Mouse (Mus musculus) hematopoietic multipotent progenitor cell, adult 10-12 weeks (in vitro differentiated cells): ENCODE measurements around the gene Higd2a. TPM values are rescaled to one million over a fixed set of nuclear protein-coding genes. Genes with fewer than 3 reads are reported as not detected.

ENCODE experiments used
- polyA plus RNA-seq: library from polyadenylated mRNA; stranded (reverse); fragments of >175 nt; gene quantifications from 2 replicates; pipeline ENCODE4 v1.2.3, GENCODE M21; 2012; ENCODE audit warnings: low replicate concordance

Higd2a gene
- polyA plus RNA-seq: 18.7 and 114 TPM in 2 replicates

DNA sequence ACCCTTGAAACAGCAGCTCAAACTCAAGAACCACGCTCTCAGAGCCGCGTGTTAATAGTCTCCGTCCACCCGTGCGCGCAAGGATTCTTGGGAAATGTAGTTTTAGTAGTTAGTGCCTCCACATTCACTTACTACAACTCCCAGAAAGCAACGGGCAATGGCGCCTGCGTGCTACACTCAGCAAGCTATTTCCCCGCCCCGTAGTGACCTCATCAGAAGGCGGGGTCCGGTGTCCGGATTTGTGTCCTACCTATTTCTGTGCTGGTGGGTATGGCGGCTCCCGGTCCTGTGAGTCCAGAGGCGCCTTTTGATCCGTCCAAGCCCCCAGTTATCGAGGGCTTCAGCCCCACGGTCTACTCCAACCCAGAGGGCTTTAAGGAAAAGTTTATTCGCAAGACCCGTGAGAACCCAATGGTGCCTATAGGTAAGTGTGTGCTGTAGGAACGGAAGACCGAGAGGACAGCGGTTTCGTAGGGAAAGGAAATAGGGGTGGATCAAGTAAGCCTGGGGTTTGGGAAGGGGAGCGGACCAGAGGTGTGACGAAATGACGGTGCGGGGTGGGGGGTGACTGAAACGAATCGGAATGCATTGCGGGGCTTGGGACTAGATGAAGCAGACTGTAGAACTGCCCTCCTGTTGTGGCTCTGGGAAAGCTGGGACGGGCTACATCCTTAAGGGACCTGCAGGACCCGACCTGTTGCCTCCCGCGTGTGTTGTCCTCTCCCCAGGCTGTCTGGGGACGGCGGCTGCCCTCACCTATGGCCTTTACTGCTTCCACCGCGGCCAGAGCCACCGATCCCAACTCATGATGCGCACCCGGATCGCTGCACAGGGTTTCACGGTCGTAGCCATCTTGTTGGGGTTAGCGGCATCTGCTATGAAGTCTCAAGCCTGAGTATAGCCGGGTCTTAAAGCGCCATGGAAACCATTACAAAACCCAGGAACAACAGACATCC is at the start of gene Higd2a, which contains the start of gene Nop16:
TSS of gene Higd2a (plus strand) at position 212 of the 956 bp plus-strand sequence.
TSS of gene Nop16 (minus strand) at position 95 of the 956 bp plus-strand sequence.

DNA sequence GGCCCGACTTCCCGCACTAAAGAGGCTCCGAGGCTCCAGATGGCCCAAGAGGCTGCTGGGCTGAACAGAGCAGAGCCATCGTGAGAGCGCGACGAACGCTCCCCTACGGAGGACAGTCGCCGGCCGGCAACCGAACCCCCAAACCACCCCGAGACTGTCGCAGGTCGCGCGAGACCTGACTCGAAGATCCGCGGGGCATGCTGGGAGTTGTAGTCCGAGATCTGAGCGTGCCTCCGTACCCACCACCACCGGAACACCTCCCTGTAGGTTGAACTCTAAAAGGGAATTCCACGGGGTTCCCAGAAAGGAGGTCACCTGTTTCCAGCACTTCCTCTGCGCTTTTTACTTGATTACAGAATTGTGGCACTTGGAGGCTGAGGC is 24.8 kb upstream of the Higd2a start, which contains the start of gene 4833439L19Rik:
TSS of gene 4833439L19Rik (minus strand) at position 235 of the 381 bp plus-strand sequence.

DNA sequence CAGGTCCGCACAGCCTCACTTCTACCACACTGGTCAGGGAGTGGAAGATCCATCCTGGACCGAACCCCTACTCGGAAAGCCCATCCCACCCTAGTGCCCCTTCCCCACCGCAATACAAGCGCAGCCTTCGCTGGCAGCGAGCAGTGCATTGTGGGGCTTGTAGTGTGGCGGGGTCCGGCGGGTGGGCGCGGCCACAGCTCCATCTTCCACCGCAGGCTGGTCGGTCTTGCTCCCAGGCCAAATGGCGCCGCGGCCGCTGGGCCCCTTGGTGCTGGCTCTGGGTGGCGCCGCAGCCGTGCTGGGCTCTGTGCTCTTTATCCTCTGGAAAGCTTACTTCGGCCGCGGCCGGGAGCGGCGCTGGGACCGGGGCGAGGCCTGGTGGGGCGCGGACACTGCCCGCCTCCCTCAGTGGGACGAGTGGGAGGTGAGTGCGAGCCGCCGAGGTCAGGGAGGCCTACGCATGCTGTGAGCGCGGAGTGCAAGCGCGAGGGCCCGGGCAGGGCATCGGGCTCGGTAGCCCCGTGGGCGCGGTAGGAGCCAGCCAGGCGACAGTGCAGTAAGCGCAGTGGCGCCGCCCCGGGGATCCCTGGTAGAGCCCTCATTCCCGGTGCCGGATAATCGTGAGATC is 15.0 kb upstream of the Higd2a start, which contains the start of gene Arl10:
TSS of gene Arl10 (plus strand) at position 162 of the 628 bp plus-strand sequence.

DNA sequence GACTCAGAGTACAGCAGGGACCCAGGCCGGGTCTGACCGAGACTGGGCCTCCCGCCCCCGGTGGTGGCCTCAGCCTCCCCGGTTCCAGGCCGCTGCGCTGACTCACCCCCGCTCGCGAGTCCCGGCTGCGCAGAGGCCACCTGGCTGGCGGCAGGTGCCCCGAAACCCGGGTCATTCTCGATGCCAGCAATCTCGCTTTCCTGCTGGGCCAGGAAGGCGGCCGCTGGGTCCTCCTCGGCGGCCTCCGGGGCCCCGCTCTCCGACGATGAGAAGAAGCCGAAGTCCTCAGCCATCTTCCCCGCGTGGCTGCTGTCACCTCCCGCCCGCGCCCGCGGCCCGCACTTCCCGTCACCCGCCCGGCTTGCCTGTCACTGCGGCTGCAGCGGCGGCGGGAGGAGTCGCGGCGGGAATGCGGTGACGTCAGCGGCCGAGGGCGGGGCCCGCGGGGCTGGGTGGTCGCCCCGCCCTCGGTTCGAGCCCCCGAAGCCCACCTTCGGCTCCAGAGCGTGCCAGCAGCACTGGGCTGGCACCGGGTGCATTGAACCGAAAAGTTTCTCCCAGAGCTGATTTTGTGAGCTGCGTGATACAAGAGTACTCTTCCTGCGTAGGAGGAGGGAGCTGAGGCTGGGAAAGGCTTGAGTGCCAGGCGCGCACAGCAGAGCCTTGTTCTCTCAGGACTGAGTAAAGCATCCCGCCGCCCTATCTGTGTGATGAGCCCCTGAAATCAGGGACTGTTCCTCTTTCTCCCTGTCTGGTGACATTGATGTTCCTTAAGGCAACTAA is 21.2 kb downstream of the Higd2a start, which contains the start of gene Cltb:
TSS of gene Cltb (minus strand) at position 373 of the 783 bp plus-strand sequence.

DNA sequence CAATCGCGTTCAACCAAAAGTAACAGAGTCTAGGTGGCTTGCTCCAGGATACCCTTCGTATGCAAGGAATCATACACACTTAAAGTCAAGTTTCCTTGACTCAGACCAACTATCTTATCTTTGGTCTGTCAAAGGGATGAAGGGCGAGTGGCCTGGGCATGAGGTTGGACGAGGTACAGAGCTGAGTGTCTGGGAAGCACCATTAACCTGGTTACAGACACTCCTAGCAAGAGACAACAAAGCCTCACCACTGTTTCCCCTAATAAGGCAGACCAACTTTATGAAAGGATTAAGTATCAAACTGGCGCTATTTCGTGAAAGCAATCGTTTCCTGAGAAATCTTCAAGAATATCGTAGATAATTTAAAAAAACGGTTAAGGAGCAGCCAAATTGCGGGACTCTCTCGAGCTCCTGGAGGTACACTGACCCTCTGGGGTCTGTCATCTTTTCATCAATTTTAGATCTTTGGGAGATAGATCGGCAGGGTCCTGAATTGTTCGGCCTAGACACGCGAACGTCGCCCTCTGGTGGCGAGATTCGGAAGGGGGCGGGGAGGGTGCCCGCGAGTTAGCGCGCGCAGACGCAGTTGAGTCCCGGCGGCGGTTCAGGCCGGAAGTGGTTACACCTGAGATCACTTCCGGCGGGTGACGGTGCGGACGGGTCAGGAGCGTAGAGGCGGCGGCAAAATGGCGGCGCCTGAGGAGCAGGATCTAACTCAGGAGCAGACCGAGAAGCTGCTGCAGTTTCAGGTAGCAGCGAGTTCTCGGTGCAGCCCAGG is 31.3 kb downstream of the Higd2a start, which contains the start of gene Faf2:
TSS of gene Faf2 (plus strand) at position 630 of the 778 bp plus-strand sequence.

Other genes with a start within 250 kb of the Higd2a start
- 5.4 and 10.9 TPM in 2 replicates for gene Cplx2, start 218.9 kb upstream of the Higd2a start, polyA plus RNA-seq
- 48.5 and 51.5 TPM in 2 replicates for gene Thoc3, start 121.4 kb upstream of the Higd2a start, polyA plus RNA-seq
- gene Simc1, start 86.4 kb upstream of the Higd2a start, polyA plus RNA-seq: 2.5 and 6.5 TPM in 2 replicates
- gene 4833439L19Rik, start 24.8 kb upstream of the Higd2a start, polyA plus RNA-seq: 33.1 and 35.0 TPM in 2 replicates
- 16.0 and 34.8 TPM in 2 replicates for gene Arl10, start 15.2 kb upstream of the Higd2a start, polyA plus RNA-seq
- gene Nop16, start 117 bp upstream of the Higd2a start, polyA plus RNA-seq: 11.6 and 18.1 TPM in 2 replicates
- 37.1 and 61.7 TPM in 2 replicates for gene Cltb, start 21.1 kb downstream of the Higd2a start, polyA plus RNA-seq
- 19.3 and 19.8 TPM in 2 replicates for gene Faf2, start 31.6 kb downstream of the Higd2a start, polyA plus RNA-seq
- 531 and 756 TPM in 2 replicates for gene Rnf44, start 103.7 kb downstream of the Higd2a start, polyA plus RNA-seq
- gene Cdhr2, start 111.3 kb downstream of the Higd2a start, polyA plus RNA-seq: 0.02 TPM in 1 of 2 replicates, not detected in the other
- gene Gprin1, start 159.7 kb downstream of the Higd2a start, polyA plus RNA-seq: not detected in 2 replicates
- 0.17 and 0.33 TPM in 2 replicates for gene Sncb, start 176.4 kb downstream of the Higd2a start, polyA plus RNA-seq
- gene Eif4e1b, start 193.8 kb downstream of the Higd2a start, polyA plus RNA-seq: not detected in 2 replicates
- 7.5 and 19.6 TPM in 2 replicates for gene Tspan17, start 199.2 kb downstream of the Higd2a start, polyA plus RNA-seq